Mouse (Mus musculus): Measurements from ENCODE around the gene Kcnc3. TPM values are rescaled to one million over a fixed set of nuclear protein-coding genes. Genes with fewer than 3 reads are reported as not detected.

Kcnc3 gene
- total RNA-seq, 1 experiment: 9.5 TPM

- TF ChIP-seq CHD2 (IDR thresholded peaks at IDR 0.05; ENCODE audit: low read depth, low read length) (no peak), MAFK (IDR thresholded peaks at IDR 0.05; ENCODE audit: insufficient read depth, low read depth, low read length) (no peak), ZNF384 (IDR thresholded peaks at IDR 0.05; ENCODE audit: low read depth, low read length) (no peak), HCFC1 (IDR thresholded peaks at IDR 0.05; ENCODE audit: borderline replicate concordance, insufficient read depth, low read length) (no peak), ZC3H11A (IDR thresholded peaks at IDR 0.05; ENCODE audit: borderline replicate concordance, low read depth, low read length) (no peak)
- H3K9me3 ChIP-seq (ENCODE audit: control insufficient read depth, insufficient read depth, low read depth, low read length): no peaks in the 10 kb centered on the region
- no peak overlapping the region for H3K27ac ChIP-seq (ENCODE audit: insufficient read depth, low read depth, low read length, poor library complexity, severe bottlenecking)
- no peak overlapping the region for H3K4me3 ChIP-seq (ENCODE audit: insufficient read depth in 1 of 2, low read depth in 1 of 2, low read length in 2 of 2, poor library complexity in 1 of 2, severe bottlenecking in 1 of 2)
- in situ Hi-C loops (cut with MboI; ENCODE audit: low sequenced_read_pairs in 2 of 2, unreplicated experiment in 2 of 2): no loop called here
- no peak overlapping the region for H3K9ac ChIP-seq (ENCODE audit: insufficient read depth, low read depth, low read length, poor library complexity, severe bottlenecking)
- peaks cover 6% of the 10 kb centered on the region; the same call in 1 of the 2 replicates for H3K36me3 ChIP-seq (ENCODE audit: control insufficient read depth, insufficient read depth, low read length, poor library complexity, severe bottlenecking)
- H3K4me1 ChIP-seq (ENCODE audit: control insufficient read depth in 2 of 2, insufficient read depth in 2 of 2, low read length in 2 of 2, poor library complexity in 1 of 2): peaks cover 3 to 15% of the 10 kb centered on the region in 2 experiments; a peak in 2 of 4 replicates
- no peak for DNase-seq (ENCODE audit: low read depth, low spot score)
Observed at GRCm38 (mm10) chr7:44626068-44626385, 35.6 kb downstream of the Kcnc3 start.

GRCm38 (mm10) chr7:44626966-44627365 is 36.5 kb downstream of the Kcnc3 start:
- no peaks in the 10 kb centered on the region for H3K9me3 ChIP-seq (ENCODE audit: control insufficient read depth, insufficient read depth, low read depth, low read length)
- peaks cover 3% of the 10 kb centered on the region; the same call in 1 of the 2 replicates for H3K36me3 ChIP-seq (ENCODE audit: control insufficient read depth, insufficient read depth, low read length, poor library complexity, severe bottlenecking)
- no peak for TF ChIP-seq HCFC1 (IDR thresholded peaks at IDR 0.05; ENCODE audit: borderline replicate concordance, insufficient read depth, low read length)
- TF ChIP-seq CHD2 (IDR thresholded peaks at IDR 0.05; ENCODE audit: low read depth, low read length): no peak
- no peak for TF ChIP-seq ZNF384 (IDR thresholded peaks at IDR 0.05; ENCODE audit: low read depth, low read length)
- no peak for TF ChIP-seq MAFK (IDR thresholded peaks at IDR 0.05; ENCODE audit: insufficient read depth, low read depth, low read length)
- no peak for TF ChIP-seq ZC3H11A (IDR thresholded peaks at IDR 0.05; ENCODE audit: borderline replicate concordance, low read depth, low read length)
- DNase-seq (ENCODE audit: low read depth, low spot score): no peak
- H3K27ac ChIP-seq (ENCODE audit: insufficient read depth, low read depth, low read length, poor library complexity, severe bottlenecking): no peak overlapping the region
- H3K4me3 ChIP-seq (ENCODE audit: insufficient read depth in 1 of 2, low read depth in 1 of 2, low read length in 2 of 2, poor library complexity in 1 of 2, severe bottlenecking in 1 of 2): no peak overlapping the region
- in situ Hi-C loops (cut with MboI; ENCODE audit: low sequenced_read_pairs in 2 of 2, unreplicated experiment in 2 of 2): no loop called here
- no peak overlapping the region for H3K9ac ChIP-seq (ENCODE audit: insufficient read depth, low read depth, low read length, poor library complexity, severe bottlenecking)
- peaks cover 3 to 18% of the 10 kb centered on the region in 2 experiments; a peak in 2 of 4 replicates for H3K4me1 ChIP-seq (ENCODE audit: control insufficient read depth in 2 of 2, insufficient read depth in 2 of 2, low read length in 2 of 2, poor library complexity in 1 of 2)

DNA sequence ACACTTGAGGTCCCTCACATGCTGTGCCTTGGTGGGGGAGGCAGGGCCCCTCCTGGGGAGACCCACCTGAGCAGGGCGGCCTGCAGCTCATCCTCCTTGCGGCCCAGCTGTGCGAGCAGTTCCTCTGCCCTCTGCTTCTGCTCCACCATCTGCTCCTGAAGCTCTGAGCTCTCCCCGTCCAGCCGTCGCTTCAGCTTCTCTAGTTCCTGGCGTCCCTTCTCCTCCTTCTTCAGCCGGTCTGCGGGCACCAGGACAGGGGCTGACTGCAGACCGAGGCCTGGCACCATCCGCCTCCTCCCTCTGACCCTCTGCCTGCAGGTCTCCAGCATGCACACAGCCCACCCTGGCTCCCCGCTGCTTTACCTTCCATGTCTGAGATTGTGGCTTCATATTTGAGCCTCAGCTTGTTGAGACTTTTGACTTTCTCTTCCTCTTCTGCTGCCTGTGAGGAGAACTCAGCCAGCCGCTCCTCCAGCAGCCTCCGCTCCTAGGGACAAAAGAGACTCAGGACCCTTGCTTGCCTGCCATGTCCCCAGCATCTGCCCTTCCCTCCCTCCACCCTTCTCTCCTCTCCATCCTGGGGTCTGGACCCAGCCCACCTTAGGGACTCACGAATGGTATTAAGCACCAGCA is 38.1 kb downstream of the Kcnc3 start:
- TF ChIP-seq CHD2 (IDR thresholded peaks at IDR 0.05; ENCODE audit: low read depth, low read length): no peak
- Histone ChIP-seq H3K9ac (ENCODE audit: insufficient read depth, low read depth, low read length, poor library complexity, severe bottlenecking) (no peak overlapping the region), H3K27ac (ENCODE audit: insufficient read depth, low read depth, low read length, poor library complexity, severe bottlenecking) (no peak overlapping the region), H3K36me3 (ENCODE audit: control insufficient read depth, insufficient read depth, low read length, poor library complexity, severe bottlenecking) (no peaks in the 10 kb centered on the region), H3K9me3 (ENCODE audit: control insufficient read depth, insufficient read depth, low read depth, low read length) (no peaks in the 10 kb centered on the region), H3K4me1 (ENCODE audit: control insufficient read depth in 2 of 2, insufficient read depth in 2 of 2, low read length in 2 of 2, poor library complexity in 1 of 2) (peaks cover 3 to 24% of the 10 kb centered on the region in 2 experiments; a peak in 3 of 4 replicates), H3K4me3 (ENCODE audit: insufficient read depth in 1 of 2, low read depth in 1 of 2, low read length in 2 of 2, poor library complexity in 1 of 2, severe bottlenecking in 1 of 2) (no peak overlapping the region)
- in situ Hi-C loops (cut with MboI; ENCODE audit: low sequenced_read_pairs in 2 of 2, unreplicated experiment in 2 of 2): no loop called here
- DNase-seq (ENCODE audit: low read depth, low spot score): no peak

- Histone ChIP-seq H3K9ac (ENCODE audit: insufficient read depth, low read depth, low read length, poor library complexity, severe bottlenecking) (no peak overlapping the region), H3K27ac (ENCODE audit: insufficient read depth, low read depth, low read length, poor library complexity, severe bottlenecking) (no peak overlapping the region), H3K4me3 (ENCODE audit: insufficient read depth in 1 of 2, low read depth in 1 of 2, low read length in 2 of 2, poor library complexity in 1 of 2, severe bottlenecking in 1 of 2) (peak overlapping the region in 1 of 2 experiments; percentile 24; a peak in 1 of 4 replicates), H3K36me3 (ENCODE audit: control insufficient read depth, insufficient read depth, low read length, poor library complexity, severe bottlenecking) (no peaks in the 10 kb centered on the region), H3K4me1 (ENCODE audit: control insufficient read depth in 2 of 2, insufficient read depth in 2 of 2, low read length in 2 of 2, poor library complexity in 1 of 2) (peaks cover 3 to 20% of the 10 kb centered on the region in 2 experiments; a peak in 3 of 4 replicates), H3K9me3 (ENCODE audit: control insufficient read depth, insufficient read depth, low read depth, low read length) (no peaks in the 10 kb centered on the region)
- no peak for DNase-seq (ENCODE audit: low read depth, low spot score)
- in situ Hi-C loops (cut with MboI; ENCODE audit: low sequenced_read_pairs in 2 of 2, unreplicated experiment in 2 of 2): no loop called here
- TF ChIP-seq MAFK (IDR thresholded peaks at IDR 0.05; ENCODE audit: insufficient read depth, low read depth, low read length): no peak
- TF ChIP-seq ZC3H11A (IDR thresholded peaks at IDR 0.05; ENCODE audit: borderline replicate concordance, low read depth, low read length): no peak
- TF ChIP-seq CHD2 (IDR thresholded peaks at IDR 0.05; ENCODE audit: low read depth, low read length): no peak
- TF ChIP-seq HCFC1 (IDR thresholded peaks at IDR 0.05; ENCODE audit: borderline replicate concordance, insufficient read depth, low read length): no peak
- no peak for TF ChIP-seq ZNF384 (IDR thresholded peaks at IDR 0.05; ENCODE audit: low read depth, low read length)
Observed at GRCm38 (mm10) chr7:44630437-44630836, 40.0 kb downstream of the Kcnc3 start.

All from ES-E14 (cell line).